Mouse (Mus musculus) CH12.LX (cell line): Measurements from ENCODE around the gene Macrod2. TPM values are rescaled to one million over a fixed set of nuclear protein-coding genes. Genes with fewer than 3 reads are reported as not detected.

Source experiments
- DNase-seq: peaks from one replicate; pipeline ENCODE4 v3.0.0-alpha.2; 2013; ENCODE audit errors: extremely low read depth
- H3K27ac ChIP-seq: 2 replicates; pipeline ENCODE4 v1.5.1; 2012; ENCODE audit warnings: low read depth, mild to moderate bottlenecking, control low read depth, moderate library complexity; ENCODE audit not compliant: insufficient read depth
- H3K27me3 ChIP-seq: replicated peaks from 2 replicates; pipeline ENCODE3; 2012; ENCODE audit warnings: inconsistent platforms
- H3K36me3 ChIP-seq, 2 experiments: replicated peaks in 1 of 2; 2 replicates each; pipeline versions ENCODE3 to v1.6.1; 2012; ENCODE audit warnings: inconsistent platforms in 1 of 2, low read length in 1 of 2, mild to moderate bottlenecking in 1 of 2, mixed read lengths in 1 of 2, moderate library complexity in 1 of 2; ENCODE audit not compliant: control insufficient read depth in 1 of 2, insufficient read depth in 1 of 2
- H3K4me1 ChIP-seq, 2 experiments: 2 replicates each; pipeline ENCODE4 v1.6.1; 2012; ENCODE audit warnings: inconsistent platforms in 1 of 2, moderate library complexity in 1 of 2; ENCODE audit not compliant: insufficient read depth in 2 of 2, control insufficient read depth in 1 of 2
- H3K4me2 ChIP-seq: 2 replicates; pipeline ENCODE4 v1.6.1; 2012; ENCODE audit warnings: low read depth, mild to moderate bottlenecking, control low read depth; ENCODE audit not compliant: poor library complexity, insufficient read depth, severe bottlenecking
- H3K4me3 ChIP-seq, 3 experiments: fragments of 150-350 bp in 1 of 3; sonication (generic) in 1 of 3; replicated peaks in 1 of 3; 2 replicates each; pipeline versions ENCODE3 to v1.5.1; 2011 to 2012; ENCODE audit warnings: low read depth in 2 of 3, low read length in 2 of 3, mild to moderate bottlenecking in 2 of 3, moderate library complexity in 2 of 3, control low read depth in 1 of 3, improper control_type of control experiment in 1 of 3, inconsistent platforms in 1 of 3, mixed read lengths in 1 of 3; ENCODE audit not compliant: poor library complexity in 1 of 3
- H3K79me2 ChIP-seq: replicated peaks from 2 replicates; pipeline ENCODE4 v1.6.1; 2012; ENCODE audit warnings: mild to moderate bottlenecking, moderate library complexity; ENCODE audit not compliant: control insufficient read depth, poor library complexity, insufficient read depth, severe bottlenecking; ENCODE audit errors: extremely low read depth
- H3K9ac ChIP-seq: 2 replicates; pipeline ENCODE4 v1.6.1; 2012; ENCODE audit warnings: low read depth, mild to moderate bottlenecking, control low read depth, moderate library complexity; ENCODE audit not compliant: insufficient read depth
- H3K9me3 ChIP-seq: replicated peaks from 2 replicates; pipeline ENCODE3; 2012; ENCODE audit warnings: low read length, inconsistent platforms, mixed read lengths
- BHLHE40 ChIP-seq: IDR thresholded peaks from 2 replicates; pipeline ENCODE4 v1.6.1; 2011; ENCODE audit warnings: mild to moderate bottlenecking, low read depth, low read length, improper control_type of control experiment
- CHD2 ChIP-seq: IDR thresholded peaks from 2 replicates; pipeline ENCODE4 v1.6.1; 2011; ENCODE audit warnings: low read length, improper control_type of control experiment
- CTCF ChIP-seq, 2 experiments: IDR thresholded peaks in 1 of 2; conservative IDR thresholded peaks in 1 of 2; 2 replicates each; pipeline ENCODE4 v1.5.1; 2011 to 2012; ENCODE audit warnings: low read depth in 2 of 2, low read length in 2 of 2, improper control_type of control experiment in 1 of 2, inconsistent platforms in 1 of 2, mild to moderate bottlenecking in 1 of 2, moderate library complexity in 1 of 2
- E2F4 ChIP-seq: IDR thresholded peaks from 2 replicates; pipeline ENCODE4 v1.6.1; 2011; ENCODE audit warnings: low read depth, low read length, improper control_type of control experiment; ENCODE audit not compliant: insufficient replicate concordance
- EP300 ChIP-seq: IDR thresholded peaks from 2 replicates; pipeline ENCODE4 v1.6.1; 2011; ENCODE audit warnings: low read length, improper control_type of control experiment
- KAT2A ChIP-seq: IDR thresholded peaks from 2 replicates; pipeline ENCODE4 v1.6.1; 2012; ENCODE audit warnings: low read length, improper control_type of control experiment, inconsistent platforms; ENCODE audit not compliant: insufficient replicate concordance
- MAFK ChIP-seq: IDR thresholded peaks from 2 replicates; pipeline ENCODE4 v1.6.1; 2011; ENCODE audit warnings: low read length, improper control_type of control experiment; ENCODE audit not compliant: insufficient replicate concordance
- MAX ChIP-seq: IDR thresholded peaks from 2 replicates; pipeline ENCODE4 v1.6.1; 2011; ENCODE audit warnings: low read length, improper control_type of control experiment
- NELFE ChIP-seq: IDR thresholded peaks from 2 replicates; pipeline ENCODE4 v1.6.1; 2011; ENCODE audit warnings: low read depth, low read length, improper control_type of control experiment
- NRF1 ChIP-seq: IDR thresholded peaks from 2 replicates; pipeline ENCODE4 v1.6.1; 2014; ENCODE audit warnings: low read depth, mild to moderate bottlenecking, inconsistent platforms, low read length, improper control_type of control experiment, moderate library complexity
- PAX5 ChIP-seq: IDR thresholded peaks from 2 replicates; pipeline ENCODE4 v1.6.1; 2012; ENCODE audit warnings: low read length, inconsistent platforms, mixed read lengths
- RCOR1 ChIP-seq: conservative IDR thresholded peaks from 2 replicates; pipeline ENCODE4 v1.6.1; 2012; ENCODE audit warnings: low read depth, mild to moderate bottlenecking, inconsistent platforms, low read length, improper control_type of control experiment
- SIN3A ChIP-seq: IDR thresholded peaks from 2 replicates; pipeline ENCODE4 v1.6.1; 2012; ENCODE audit warnings: low read length, improper control_type of control experiment, inconsistent platforms
- SMC3 ChIP-seq: IDR thresholded peaks from 2 replicates; pipeline ENCODE4 v1.6.1; 2011; ENCODE audit warnings: low read depth, low read length, improper control_type of control experiment
- TCF12 ChIP-seq: IDR thresholded peaks from 2 replicates; pipeline ENCODE4 v1.6.1; 2014; ENCODE audit warnings: low read depth, mild to moderate bottlenecking, inconsistent platforms, low read length, improper control_type of control experiment
- UBTF ChIP-seq: IDR thresholded peaks from 2 replicates; pipeline ENCODE4 v1.6.1; 2012; ENCODE audit warnings: low read depth, mild to moderate bottlenecking, inconsistent platforms, low read length, improper control_type of control experiment, moderate library complexity
- USF1 ChIP-seq: IDR thresholded peaks from 2 replicates; pipeline ENCODE4 v1.6.1; 2014; ENCODE audit warnings: low read depth, mild to moderate bottlenecking, inconsistent platforms, low read length, improper control_type of control experiment
- USF2 ChIP-seq: conservative IDR thresholded peaks from 2 replicates; pipeline ENCODE4 v1.6.1; 2011; ENCODE audit warnings: low read depth, low read length, improper control_type of control experiment
- ZC3H11A ChIP-seq: IDR thresholded peaks from 2 replicates; pipeline ENCODE4 v1.6.1; 2012; ENCODE audit warnings: low read depth, mild to moderate bottlenecking, inconsistent platforms, low read length, improper control_type of control experiment
- dilution Hi-C: fragments of 300-500 bp; cut with MboI; formaldehyde crosslinking; loops from 2 replicates; pipeline ENCODE4 v1.14.3; 2020; ENCODE audit warnings: low sequenced_read_pairs; ENCODE audit not compliant: extremely low pct_unique_long_range_greater_than_20kb, extremely low pct_ligation_motif_present
- in situ Hi-C: fragments of 300-500 bp; cut with MboI; formaldehyde crosslinking; loops from 3 replicates; pipeline ENCODE4 v1.14.3; 2019; ENCODE audit warnings: low sequenced_read_pairs, low pct_ligation_motif_present, low pct_unique_long_range_greater_than_20kb, mixed read lengths
- polyA plus RNA-seq: library from polyadenylated mRNA; unstranded; fragments of >175 nt; gene quantifications from 2 replicates; pipeline ENCODE4 v1.2.1, GENCODE M21; 2012; ENCODE audit warnings: low read depth; ENCODE audit not compliant: insufficient read length
- total RNA-seq, 2 experiments: library from RNA; depleted of rRNA; stranded (reverse); fragments of 300-350 nt in 1 of 2; fragments of >200 nt in 1 of 2; gene quantifications; 2 replicates each; pipeline ENCODE4 v1.2.3; 2012 to 2014

Macrod2 gene
- total and polyA plus RNA-seq, 3 experiments, result not detected

GRCm38 (mm10) chr2:141594811-141595210 lies 1199.7 kb downstream of the Macrod2 start:
- no peak overlapping the region for H3K4me2 ChIP-seq
- DNase-seq, result no peak
- H3K79me2 ChIP-seq, result no peaks in the 10 kb centered on the region
- dilution Hi-C loops, result no loop called here
- no peaks in the 10 kb centered on the region for H3K36me3 ChIP-seq
- H3K9ac ChIP-seq, result no peak overlapping the region
- in situ Hi-C loops, result no loop called here
- H3K9me3 ChIP-seq, result peaks cover 23% of the 10 kb centered on the region
- no peaks in the 10 kb centered on the region for H3K27me3 ChIP-seq
- H3K4me1 ChIP-seq, result no peaks in the 10 kb centered on the region
- H3K27ac ChIP-seq, result no peak overlapping the region
- no peak for TF ChIP-seq ZC3H11A
- no peak for TF ChIP-seq UBTF
- no peak for TF ChIP-seq CTCF (conservative IDR thresholded peaks at IDR 0.05 in 1 of 2, IDR thresholded peaks at IDR 0.05 in 1 of 2; ENCODE audit: low read depth in 2 of 2, low read length in 2 of 2)
- no peak for TF ChIP-seq TCF12
- no peak for TF ChIP-seq RCOR1
- no peak for TF ChIP-seq USF2
- no peak for TF ChIP-seq SMC3
- TF ChIP-seq KAT2A, result no peak
- TF ChIP-seq NRF1, result no peak
- TF ChIP-seq MAX, result no peak
- TF ChIP-seq PAX5, result no peak
- no peak for TF ChIP-seq MAFK
- TF ChIP-seq BHLHE40, result no peak
- TF ChIP-seq NELFE, result no peak
- TF ChIP-seq CHD2, result no peak
- no peak for TF ChIP-seq USF1
- no peak overlapping the region for H3K4me3 ChIP-seq

GRCm38 (mm10) chr2:141617721-141618120 lies 1222.6 kb downstream of the Macrod2 start:
- Histone ChIP-seq H3K9ac (no peak overlapping the region), H3K4me3 (no peak overlapping the region), H3K27me3 (no peaks in the 10 kb centered on the region), H3K9me3 (peaks cover 32% of the 10 kb centered on the region), H3K79me2 (no peaks in the 10 kb centered on the region), H3K36me3 (no peaks in the 10 kb centered on the region), H3K4me1 (no peaks in the 10 kb centered on the region), H3K4me2 (no peak overlapping the region), H3K27ac (no peak overlapping the region)
- DNase-seq, result no peak
- in situ Hi-C loops, result no loop called here
- dilution Hi-C loops, result no loop called here
- TF ChIP-seq MAFK (no peak), E2F4 (no peak), EP300 (no peak), USF1 (no peak), SIN3A (no peak)
